Mouse (Mus musculus) midbrain, embryonic 13.5 days (tissue): ENCODE results near the gene Rgcc. TPM values are rescaled to one million over a fixed set of nuclear protein-coding genes. Genes with fewer than 3 reads are reported as not detected.

ENCODE experiments used
- ATAC-seq: fragments of 200-750 bp; cut with Nextera tagmentation; 2 replicates; pipeline ENCODE4 v1.8.0; 2017; ENCODE audit warnings: mild to moderate bottlenecking, moderate TSS enrichment, moderate library complexity
- H3K27ac ChIP-seq: fragments of 300-500 bp; sonication (generic); 2 replicates; pipeline ENCODE4 v1.5.1; 2015; ENCODE audit warnings: inconsistent platforms, mild to moderate bottlenecking, moderate library complexity
- H3K27me3 ChIP-seq: fragments of 300-500 bp; sonication (generic); 2 replicates; pipeline ENCODE4 v1.6.1; 2015; ENCODE audit warnings: mild to moderate bottlenecking, inconsistent platforms
- H3K36me3 ChIP-seq: fragments of 300-500 bp; sonication (generic); 2 replicates; pipeline ENCODE4 v1.6.1; 2015; ENCODE audit warnings: mild to moderate bottlenecking, inconsistent platforms
- H3K4me1 ChIP-seq: fragments of 300-500 bp; sonication (generic); replicated peaks from 2 replicates; pipeline ENCODE4 v1.6.1; 2015; ENCODE audit warnings: inconsistent platforms
- H3K4me2 ChIP-seq: fragments of 300-500 bp; sonication (generic); replicated peaks from 2 replicates; pipeline ENCODE4 v1.6.1; 2015; ENCODE audit warnings: moderate library complexity, mild to moderate bottlenecking, inconsistent platforms
- H3K4me3 ChIP-seq: fragments of 300-500 bp; sonication (generic); replicated peaks from 2 replicates; pipeline ENCODE4 v1.5.1; 2015; ENCODE audit warnings: mild to moderate bottlenecking, inconsistent platforms
- H3K9ac ChIP-seq: fragments of 300-500 bp; sonication (generic); replicated peaks from 2 replicates; pipeline ENCODE4 v1.6.1; 2015; ENCODE audit warnings: mild to moderate bottlenecking, inconsistent platforms
- H3K9me3 ChIP-seq: fragments of 300-500 bp; sonication (generic); 2 replicates; pipeline ENCODE4 v1.6.1; 2016; ENCODE audit warnings: mild to moderate bottlenecking, inconsistent platforms
- WGBS: fragments of 180-500 bp; shearing (Covaris S2); methylation state at CpG from one replicate; pipeline ENCODE4 v1.1.7; 2015; 5-methylcytosine and 5-hydroxymethylcytosine counted together
- polyA plus RNA-seq: library from polyadenylated mRNA; unstranded; fragments of >200 nt; fragmentation: Nextera tagmentation; extraction: Ambion mirVana; gene quantifications from 2 replicates; pipeline ENCODE4 v1.2.1, GENCODE M21; 2015

Gene Rgcc
- polyA plus RNA-seq, 1 experiment from 2014 or later, result 13.7 TPM

DNA sequence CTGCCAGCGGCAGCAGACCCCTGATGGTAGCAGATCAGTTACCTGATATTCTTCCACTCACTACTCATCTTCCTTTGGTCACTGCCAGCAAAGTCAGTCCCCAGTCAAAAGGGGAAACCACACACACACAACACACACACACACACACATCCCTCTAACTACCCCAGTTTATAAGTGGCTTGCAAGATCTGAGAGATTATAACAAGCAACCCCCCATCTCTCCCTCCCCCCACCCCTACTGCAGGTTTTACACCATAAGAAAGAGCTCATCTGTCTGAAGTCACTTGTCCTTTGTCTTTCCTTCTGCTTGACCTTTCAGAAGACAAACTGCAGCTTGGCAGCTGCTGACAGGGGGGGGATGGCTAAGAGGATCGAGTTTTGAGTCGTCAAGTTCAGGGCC is 26.0 kb downstream of the Rgcc start:
- no peaks in the 10 kb centered on the region for H3K27me3 ChIP-seq
- H3K4me3 ChIP-seq, result no peak overlapping the region
- H3K27ac ChIP-seq, result no peak overlapping the region
- no peaks in the 10 kb centered on the region for H3K36me3 ChIP-seq
- WGBS, result 52% methylated on average over 3 of the region's 3 CpGs
- H3K9ac ChIP-seq, result no peak overlapping the region
- ATAC-seq, result no peak
- H3K4me1 ChIP-seq, result peaks cover 29% of the 10 kb centered on the region
- no peak overlapping the region for H3K4me2 ChIP-seq
- no peaks in the 10 kb centered on the region for H3K9me3 ChIP-seq

DNA sequence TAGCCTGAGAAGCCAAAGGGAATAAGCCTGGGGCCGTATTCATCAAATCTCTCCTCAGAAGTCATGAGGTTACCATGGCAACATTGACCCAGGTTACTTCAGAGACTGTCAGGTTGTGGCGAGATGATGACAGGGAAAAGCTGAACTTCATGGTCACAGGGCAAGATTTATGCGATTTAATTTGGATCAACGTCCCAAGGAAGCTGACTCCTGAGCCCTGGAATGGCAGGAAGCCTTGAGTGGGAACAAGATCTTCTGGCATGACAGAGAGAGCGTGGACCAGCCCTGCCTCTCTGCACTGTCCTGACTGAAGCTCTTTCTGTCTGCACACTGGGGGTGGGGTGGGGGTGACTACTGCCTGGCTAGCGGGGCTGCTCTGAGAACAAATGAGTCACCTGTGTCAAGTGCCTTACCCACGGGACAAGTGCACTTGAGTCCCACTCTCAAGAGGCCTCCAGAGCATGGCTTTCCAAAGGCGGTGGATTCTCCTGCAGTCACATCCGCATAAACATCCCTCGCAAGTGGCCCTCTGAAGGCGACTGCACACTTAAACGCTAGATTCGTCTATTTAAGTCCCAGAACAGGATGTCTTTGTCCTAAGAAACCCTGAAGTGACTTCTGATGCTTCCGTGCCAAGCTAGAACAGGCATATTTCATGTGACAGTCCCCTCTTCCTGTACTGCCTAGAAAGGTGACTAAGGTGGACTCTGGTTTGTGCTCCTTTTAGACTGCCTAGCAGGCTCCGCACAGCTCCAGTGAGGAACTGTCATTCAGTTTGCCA is 27.6 kb downstream of the Rgcc start:
- H3K4me3 ChIP-seq, result no peak overlapping the region
- no peaks in the 10 kb centered on the region for H3K36me3 ChIP-seq
- H3K27me3 ChIP-seq, result no peaks in the 10 kb centered on the region
- ATAC-seq, result peak; percentile 78
- no peak overlapping the region for H3K9ac ChIP-seq
- no peaks in the 10 kb centered on the region for H3K9me3 ChIP-seq
- H3K4me2 ChIP-seq, result no peak overlapping the region
- peak overlapping the region; percentile 72 for H3K27ac ChIP-seq
- peaks cover 29% of the 10 kb centered on the region for H3K4me1 ChIP-seq
- 51% methylated on average over 15 of the region's 15 CpGs for WGBS

DNA sequence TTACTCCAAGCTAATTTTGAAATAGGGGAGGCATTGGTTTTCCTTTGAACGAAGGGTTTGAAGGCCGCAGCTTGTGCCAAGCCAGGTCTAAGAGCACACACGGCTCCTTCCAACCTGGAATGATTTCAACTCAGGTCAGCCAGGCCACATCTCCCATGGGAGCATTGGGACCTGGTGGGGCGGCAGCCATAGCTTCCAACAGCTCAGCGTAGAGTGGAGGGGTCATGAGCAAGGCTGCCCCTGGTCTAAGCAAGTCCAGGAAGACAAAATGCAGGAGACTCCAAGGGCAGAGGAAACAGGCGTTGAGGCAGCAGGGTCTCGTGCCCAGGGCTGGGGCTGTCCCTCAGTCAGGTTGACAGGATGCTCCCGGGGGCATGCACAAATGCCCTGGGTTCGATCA is 28.5 kb downstream of the Rgcc start:
- H3K4me2 ChIP-seq, result no peak overlapping the region
- H3K9ac ChIP-seq, result no peak overlapping the region
- no peaks in the 10 kb centered on the region for H3K36me3 ChIP-seq
- ATAC-seq, result 0 out of 2 replicates have a peak, but pooled peaks have one; percentile 46
- peaks cover 28% of the 10 kb centered on the region for H3K4me1 ChIP-seq
- WGBS, result 90% methylated on average over 9 of the region's 9 CpGs
- no peaks in the 10 kb centered on the region for H3K27me3 ChIP-seq
- no peak overlapping the region for H3K4me3 ChIP-seq
- H3K9me3 ChIP-seq, result no peaks in the 10 kb centered on the region
- H3K27ac ChIP-seq, result peak overlapping the region; percentile 72

DNA sequence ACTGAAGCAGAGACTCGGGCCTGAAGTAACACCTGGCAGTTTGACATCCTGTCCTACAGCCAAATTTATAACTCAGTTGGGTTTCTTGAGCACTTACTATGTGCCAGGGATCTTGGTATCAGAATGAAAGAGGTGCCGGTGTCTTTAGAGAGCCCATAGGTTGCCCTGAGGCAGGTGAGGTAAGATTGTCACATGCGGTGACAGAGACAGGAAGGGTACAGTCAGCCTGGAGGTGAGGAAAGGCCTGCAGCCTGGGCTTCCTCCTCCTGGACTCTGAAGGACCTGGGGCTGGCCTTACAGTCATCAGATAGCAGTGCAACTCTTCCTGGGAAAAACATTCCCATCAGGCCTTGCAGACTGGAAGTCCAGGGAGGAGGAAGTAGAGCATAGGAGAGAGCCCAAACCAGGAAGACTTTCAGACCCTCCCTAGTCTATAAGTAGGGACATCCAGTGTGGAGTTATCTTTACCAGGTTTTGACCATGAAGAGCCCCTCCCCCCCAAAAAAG is 29.2 kb downstream of the Rgcc start:
- WGBS, result 96% methylated on average over 3 of the region's 3 CpGs

DNA sequence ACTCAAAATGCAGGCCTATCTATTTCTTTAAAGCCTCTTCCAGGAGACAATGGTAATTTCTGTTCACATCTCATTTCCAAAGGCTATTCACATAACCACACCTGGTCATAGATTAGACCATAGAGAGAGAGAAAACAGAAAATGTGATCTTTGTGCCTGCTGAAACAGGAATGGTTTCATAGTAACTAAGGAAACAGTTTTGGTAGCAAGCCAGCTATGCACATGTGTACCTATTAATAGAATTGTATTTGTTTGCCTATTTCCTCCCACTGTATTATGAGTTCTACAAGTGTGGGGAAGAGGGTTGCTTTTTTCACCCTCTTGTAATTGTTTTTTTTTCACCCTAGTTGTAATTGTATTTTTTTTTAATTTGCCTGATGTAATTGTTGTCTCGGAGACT is 31.9 kb downstream of the Rgcc start:
- H3K4me3 ChIP-seq, result no peak overlapping the region
- H3K9ac ChIP-seq, result no peak overlapping the region
- no peak for ATAC-seq
- H3K27ac ChIP-seq, result no peak overlapping the region
- H3K4me1 ChIP-seq, result peaks cover 15% of the 10 kb centered on the region
- H3K4me2 ChIP-seq, result no peak overlapping the region
- H3K9me3 ChIP-seq, result no peaks in the 10 kb centered on the region
- H3K27me3 ChIP-seq, result no peaks in the 10 kb centered on the region
- H3K36me3 ChIP-seq, result no peaks in the 10 kb centered on the region
- WGBS, result 93% methylated on average over 1 of the region's 1 CpGs

More for the DNA sequence above, 29.2 kb downstream of the Rgcc start:
- no peak for ATAC-seq
- H3K9me3 ChIP-seq, result no peaks in the 10 kb centered on the region
- no peak overlapping the region for H3K4me3 ChIP-seq
- peaks cover 22% of the 10 kb centered on the region for H3K4me1 ChIP-seq
- no peaks in the 10 kb centered on the region for H3K27me3 ChIP-seq
- no peaks in the 10 kb centered on the region for H3K36me3 ChIP-seq
- H3K4me2 ChIP-seq, result no peak overlapping the region
- H3K27ac ChIP-seq, result no peak overlapping the region
- no peak overlapping the region for H3K9ac ChIP-seq

DNA sequence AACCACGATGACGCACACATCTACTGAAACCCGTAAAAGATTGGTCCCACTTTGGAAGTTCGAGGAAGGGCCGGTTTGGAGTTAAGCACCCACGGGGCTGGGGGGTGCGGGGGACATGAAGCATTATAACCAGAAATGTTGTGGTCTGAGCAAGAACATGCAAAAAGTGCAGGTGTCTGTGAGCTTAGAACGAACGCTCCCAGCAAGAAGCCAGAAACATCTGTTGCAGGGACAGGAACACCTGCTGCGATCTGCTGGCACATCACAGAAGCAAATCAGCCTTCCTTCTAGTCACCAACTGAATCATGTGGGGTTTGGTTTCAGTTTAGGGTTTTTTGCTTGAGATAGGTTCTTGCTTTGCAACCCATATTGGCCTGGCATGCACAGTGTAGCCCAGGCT is 33.6 kb downstream of the Rgcc start:
- Histone ChIP-seq H3K4me2 (no peak overlapping the region), H3K4me1 (peaks cover under 1% of the 10 kb centered on the region; the same call in 1 of the 2 replicates), H3K27me3 (no peaks in the 10 kb centered on the region), H3K36me3 (no peaks in the 10 kb centered on the region), H3K4me3 (no peak overlapping the region), H3K9me3 (no peaks in the 10 kb centered on the region), H3K9ac (no peak overlapping the region), H3K27ac (no peak overlapping the region)
- 93% methylated on average over 10 of the region's 10 CpGs for WGBS
- ATAC-seq, result no peak

DNA sequence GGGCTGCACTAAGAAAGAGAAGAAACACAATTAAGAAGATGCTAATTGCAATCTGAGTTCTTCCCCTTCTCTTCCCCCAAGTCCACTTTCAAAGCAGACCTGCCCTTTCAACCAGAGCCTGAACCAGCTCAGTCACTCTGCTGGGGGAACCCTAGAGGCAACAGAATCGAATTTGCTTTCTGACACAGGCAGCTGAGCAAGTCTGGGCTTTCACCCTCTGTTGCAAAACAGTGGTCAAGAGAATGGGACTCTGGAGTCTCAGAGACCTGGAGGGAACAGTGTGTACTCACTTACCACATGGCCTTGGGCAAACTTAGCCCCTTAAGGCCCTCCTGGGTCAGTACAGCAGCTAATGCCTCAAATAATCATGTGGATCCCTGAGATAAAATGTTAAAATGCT is 34.1 kb downstream of the Rgcc start:
- Histone ChIP-seq H3K4me3 (no peak overlapping the region), H3K27ac (no peak overlapping the region), H3K9ac (no peak overlapping the region), H3K4me2 (no peak overlapping the region), H3K4me1 (no peaks in the 10 kb centered on the region), H3K9me3 (no peaks in the 10 kb centered on the region), H3K27me3 (no peaks in the 10 kb centered on the region), H3K36me3 (no peaks in the 10 kb centered on the region)
- 61% methylated on average over 1 of the region's 1 CpGs for WGBS
- ATAC-seq, result no peak

DNA sequence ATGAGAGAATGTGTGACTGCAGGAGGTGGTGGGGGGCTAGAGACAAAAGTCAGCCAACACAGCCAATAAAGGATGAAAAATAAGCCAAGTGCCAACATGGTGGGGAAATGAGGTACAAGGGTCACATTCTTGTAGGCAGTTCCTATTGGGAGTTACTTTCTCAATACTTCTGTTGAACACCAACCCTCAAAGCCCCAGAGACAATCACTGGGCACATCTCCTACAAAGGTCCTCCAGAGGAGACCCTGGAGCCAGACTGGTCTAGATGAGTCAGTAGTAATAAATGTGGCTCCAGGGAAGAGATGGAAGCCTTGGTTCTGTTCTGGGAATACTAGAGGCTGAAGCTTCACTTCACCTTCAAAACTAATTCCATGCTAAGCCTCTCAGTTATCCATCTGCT is 35.0 kb downstream of the Rgcc start:
- Histone ChIP-seq H3K9ac (no peak overlapping the region), H3K27me3 (no peaks in the 10 kb centered on the region), H3K27ac (no peak overlapping the region), H3K4me1 (no peaks in the 10 kb centered on the region), H3K4me3 (no peak overlapping the region), H3K4me2 (no peak overlapping the region), H3K36me3 (no peaks in the 10 kb centered on the region), H3K9me3 (no peaks in the 10 kb centered on the region)
- ATAC-seq, result no peak

DNA sequence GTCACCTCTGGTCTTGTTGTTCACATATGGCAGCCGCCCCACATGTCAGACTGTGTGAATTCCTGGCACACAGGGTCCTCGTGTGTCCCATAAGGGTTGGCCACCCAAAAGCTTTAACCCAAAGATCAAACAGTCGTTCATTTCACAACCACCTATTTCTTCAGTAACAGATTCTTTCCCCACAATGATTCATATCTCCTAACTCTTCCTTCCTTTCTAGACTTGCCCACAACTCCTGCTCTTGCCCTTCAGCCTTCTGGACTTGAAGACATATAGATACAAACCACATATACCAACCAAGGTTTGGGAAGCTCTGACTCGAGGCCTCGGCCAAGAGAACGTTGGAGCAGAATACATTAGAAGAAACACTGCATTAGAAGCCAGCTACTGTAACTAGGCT is 35.7 kb downstream of the Rgcc start:
- H3K9ac ChIP-seq, result no peak overlapping the region

DNA sequence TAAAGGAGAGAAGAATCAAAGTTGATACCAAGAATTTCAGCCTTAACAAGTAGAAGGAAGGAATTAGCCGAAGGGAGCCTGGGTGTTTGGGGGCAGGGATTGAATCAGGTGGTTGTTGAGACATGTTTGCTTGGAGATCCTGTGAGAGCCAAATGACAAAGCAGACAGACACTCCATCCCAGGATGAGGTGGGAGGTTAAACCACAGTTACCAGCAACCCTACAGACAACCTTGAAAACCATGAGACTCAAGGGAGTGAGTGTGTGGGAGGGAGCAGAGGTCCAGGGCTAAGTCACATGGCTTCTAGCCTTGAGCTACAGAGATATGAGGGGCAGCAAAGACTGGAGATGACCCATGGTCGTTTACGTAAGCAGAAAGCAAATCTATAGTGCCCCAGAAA is 38.1 kb downstream of the Rgcc start:
- Histone ChIP-seq H3K4me2 (no peak overlapping the region), H3K36me3 (no peaks in the 10 kb centered on the region), H3K4me3 (no peak overlapping the region), H3K9me3 (no peaks in the 10 kb centered on the region), H3K9ac (no peak overlapping the region), H3K27ac (no peak overlapping the region), H3K27me3 (no peaks in the 10 kb centered on the region), H3K4me1 (no peaks in the 10 kb centered on the region)
- no peak for ATAC-seq
- 84% methylated on average over 3 of the region's 3 CpGs for WGBS

More for the DNA sequence above, 35.7 kb downstream of the Rgcc start:
- no peaks in the 10 kb centered on the region for H3K4me1 ChIP-seq
- no peak for ATAC-seq
- H3K27ac ChIP-seq, result no peak overlapping the region
- WGBS, result 91% methylated on average over 6 of the region's 6 CpGs
- H3K4me3 ChIP-seq, result no peak overlapping the region
- no peak overlapping the region for H3K4me2 ChIP-seq
- H3K9me3 ChIP-seq, result no peaks in the 10 kb centered on the region
- H3K36me3 ChIP-seq, result no peaks in the 10 kb centered on the region
- H3K27me3 ChIP-seq, result no peaks in the 10 kb centered on the region

DNA sequence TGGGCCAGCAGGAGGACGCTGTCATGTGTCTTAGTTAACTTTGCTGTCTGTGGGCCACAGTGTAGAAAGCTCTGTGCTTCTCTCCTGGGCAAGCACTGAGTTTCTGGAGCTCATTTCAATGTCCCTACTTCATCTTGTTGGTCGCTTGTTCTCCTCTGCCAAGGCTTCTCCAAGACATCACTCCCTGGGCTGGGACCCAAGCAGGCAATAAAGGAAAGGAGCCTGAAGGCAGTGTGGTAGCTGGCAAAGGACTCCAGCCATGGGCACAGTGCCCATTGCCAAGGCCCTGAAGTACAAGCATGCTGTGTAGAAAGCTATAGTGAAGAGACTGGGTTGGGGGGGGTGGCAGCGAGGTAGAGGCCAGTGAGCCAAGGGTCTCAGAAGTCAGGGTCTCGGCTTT is 38.8 kb downstream of the Rgcc start:
- no peak overlapping the region for H3K4me2 ChIP-seq
- no peak for ATAC-seq
- 93% methylated on average over 4 of the region's 4 CpGs for WGBS
- no peaks in the 10 kb centered on the region for H3K9me3 ChIP-seq
- H3K9ac ChIP-seq, result no peak overlapping the region
- H3K27me3 ChIP-seq, result no peaks in the 10 kb centered on the region
- H3K4me1 ChIP-seq, result no peaks in the 10 kb centered on the region
- H3K27ac ChIP-seq, result no peak overlapping the region
- no peaks in the 10 kb centered on the region for H3K36me3 ChIP-seq
- H3K4me3 ChIP-seq, result no peak overlapping the region

DNA sequence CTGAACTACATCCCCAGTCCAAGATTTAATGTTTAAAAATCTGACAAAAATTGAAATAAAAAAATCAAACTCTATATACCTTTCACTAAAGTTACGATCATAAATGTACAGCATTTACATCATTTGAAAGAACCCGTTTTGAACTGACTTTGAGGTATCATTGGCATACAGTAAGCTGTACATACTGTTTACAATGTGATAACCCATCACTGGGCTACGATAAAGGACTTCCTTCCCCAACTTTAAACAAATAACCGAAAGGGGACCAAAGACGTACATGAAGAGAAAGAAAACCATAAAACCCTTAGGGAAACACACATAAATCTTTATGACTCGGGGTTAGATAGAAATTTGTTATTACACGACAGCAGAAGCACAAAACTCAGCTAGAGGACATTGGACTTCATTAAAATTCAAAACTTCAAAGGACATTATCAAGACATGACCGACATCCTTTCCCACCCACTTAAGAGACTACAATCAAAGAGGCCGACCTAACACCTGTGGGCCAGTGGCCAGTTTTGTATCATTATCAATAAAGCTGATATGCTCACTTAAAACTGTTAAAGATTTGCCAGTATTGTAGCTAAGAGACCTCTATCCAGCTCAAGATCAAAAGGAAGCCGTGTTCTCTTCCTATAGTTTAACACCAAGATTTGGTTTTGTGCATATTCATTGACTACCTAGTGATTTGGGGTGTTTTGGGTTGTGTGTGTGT is 42.2 kb downstream of the Rgcc start:
- H3K36me3 ChIP-seq, result no peaks in the 10 kb centered on the region
- H3K9me3 ChIP-seq, result no peaks in the 10 kb centered on the region
- no peak overlapping the region for H3K9ac ChIP-seq
- no peaks in the 10 kb centered on the region for H3K4me1 ChIP-seq
- no peak overlapping the region for H3K4me2 ChIP-seq
- no peaks in the 10 kb centered on the region for H3K27me3 ChIP-seq
- 84% methylated on average over 10 of the region's 10 CpGs for WGBS
- H3K4me3 ChIP-seq, result no peak overlapping the region
- no peak overlapping the region for H3K27ac ChIP-seq
- no peak for ATAC-seq
